Mouse (Mus musculus): Measurements from ENCODE around the gene Eme2.

GRCm38 (mm10) chr17:24865776-24866175 is 29.1 kb downstream of the Eme2 start, which contains the start of gene Igfals:
- TF ChIP-seq CTCF (IDR thresholded peaks at IDR 0.05; ENCODE audit: insufficient read depth, low read depth, low read length): no peak
- TF ChIP-seq POLR2A (IDR thresholded peaks at IDR 0.05; ENCODE audit: insufficient read depth, low read depth, low read length): no peak

Data from olfactory bulb, adult 2 months (tissue).